Mouse (Mus musculus) CH12.LX (cell line): ENCODE measurements at regions not wholly inside any gene's neighbourhood (a gene's known extent, or its start where the extent isn't known, plus 50 kb on each side); places are given as distances from the start of the nearest gene placed in this dataset.
A peak's percentile ranks its signal among the peaks of the same experiment; 100 is the strongest.

Experiments
- DNase-seq: peaks from one replicate; pipeline ENCODE4 v3.0.0-alpha.2; 2013; ENCODE audit errors: extremely low read depth
- H3K27ac ChIP-seq: 2 replicates; pipeline ENCODE4 v1.5.1; 2012; ENCODE audit warnings: low read depth, mild to moderate bottlenecking, control low read depth, moderate library complexity; ENCODE audit not compliant: insufficient read depth
- H3K27me3 ChIP-seq: replicated peaks from 2 replicates; pipeline ENCODE3; 2012; ENCODE audit warnings: inconsistent platforms
- H3K36me3 ChIP-seq, 2 experiments: replicated peaks in 1 of 2; 2 replicates each; pipeline versions ENCODE3 to v1.6.1; 2012; ENCODE audit warnings: inconsistent platforms in 1 of 2, low read length in 1 of 2, mild to moderate bottlenecking in 1 of 2, mixed read lengths in 1 of 2, moderate library complexity in 1 of 2; ENCODE audit not compliant: control insufficient read depth in 1 of 2, insufficient read depth in 1 of 2
- H3K4me1 ChIP-seq, 2 experiments: 2 replicates each; pipeline ENCODE4 v1.6.1; 2012; ENCODE audit warnings: inconsistent platforms in 1 of 2, moderate library complexity in 1 of 2; ENCODE audit not compliant: insufficient read depth in 2 of 2, control insufficient read depth in 1 of 2
- H3K4me2 ChIP-seq: 2 replicates; pipeline ENCODE4 v1.6.1; 2012; ENCODE audit warnings: low read depth, mild to moderate bottlenecking, control low read depth; ENCODE audit not compliant: poor library complexity, insufficient read depth, severe bottlenecking
- H3K4me3 ChIP-seq, 3 experiments: fragments of 150-350 bp in 1 of 3; sonication (generic) in 1 of 3; replicated peaks in 1 of 3; 2 replicates each; pipeline versions ENCODE3 to v1.5.1; 2011 to 2012; ENCODE audit warnings: low read depth in 2 of 3, low read length in 2 of 3, mild to moderate bottlenecking in 2 of 3, moderate library complexity in 2 of 3, control low read depth in 1 of 3, improper control_type of control experiment in 1 of 3, inconsistent platforms in 1 of 3, mixed read lengths in 1 of 3; ENCODE audit not compliant: poor library complexity in 1 of 3
- H3K79me2 ChIP-seq: replicated peaks from 2 replicates; pipeline ENCODE4 v1.6.1; 2012; ENCODE audit warnings: mild to moderate bottlenecking, moderate library complexity; ENCODE audit not compliant: control insufficient read depth, poor library complexity, insufficient read depth, severe bottlenecking; ENCODE audit errors: extremely low read depth
- H3K9ac ChIP-seq: 2 replicates; pipeline ENCODE4 v1.6.1; 2012; ENCODE audit warnings: low read depth, mild to moderate bottlenecking, control low read depth, moderate library complexity; ENCODE audit not compliant: insufficient read depth
- H3K9me3 ChIP-seq: replicated peaks from 2 replicates; pipeline ENCODE3; 2012; ENCODE audit warnings: low read length, inconsistent platforms, mixed read lengths
- BHLHE40 ChIP-seq: IDR thresholded peaks from 2 replicates; pipeline ENCODE4 v1.6.1; 2011; ENCODE audit warnings: mild to moderate bottlenecking, low read depth, low read length, improper control_type of control experiment
- CHD1 ChIP-seq: IDR thresholded peaks from 2 replicates; pipeline ENCODE4 v1.6.1; 2012; ENCODE audit warnings: low read depth, low read length, improper control_type of control experiment, inconsistent platforms
- CHD2 ChIP-seq: IDR thresholded peaks from 2 replicates; pipeline ENCODE4 v1.6.1; 2011; ENCODE audit warnings: low read length, improper control_type of control experiment
- CTCF ChIP-seq, 2 experiments: IDR thresholded peaks in 1 of 2; conservative IDR thresholded peaks in 1 of 2; 2 replicates each; pipeline ENCODE4 v1.5.1; 2011 to 2012; ENCODE audit warnings: low read depth in 2 of 2, low read length in 2 of 2, improper control_type of control experiment in 1 of 2, inconsistent platforms in 1 of 2, mild to moderate bottlenecking in 1 of 2, moderate library complexity in 1 of 2
- E2F4 ChIP-seq: IDR thresholded peaks from 2 replicates; pipeline ENCODE4 v1.6.1; 2011; ENCODE audit warnings: low read depth, low read length, improper control_type of control experiment; ENCODE audit not compliant: insufficient replicate concordance
- ELF1 ChIP-seq: IDR thresholded peaks from 2 replicates; pipeline ENCODE4 v1.6.1; 2014; ENCODE audit warnings: low read depth, mild to moderate bottlenecking, inconsistent platforms, low read length, improper control_type of control experiment
- EP300 ChIP-seq: IDR thresholded peaks from 2 replicates; pipeline ENCODE4 v1.6.1; 2011; ENCODE audit warnings: low read length, improper control_type of control experiment
- ETS1 ChIP-seq: conservative IDR thresholded peaks from 2 replicates; pipeline ENCODE4 v1.6.1; 2012; ENCODE audit warnings: low read depth, mild to moderate bottlenecking, inconsistent platforms, low read length, improper control_type of control experiment, moderate library complexity
- GABPA ChIP-seq: IDR thresholded peaks from 2 replicates; pipeline ENCODE4 v1.6.1; 2012; ENCODE audit warnings: low read depth, low read length, improper control_type of control experiment, inconsistent platforms; ENCODE audit not compliant: insufficient replicate concordance
- HCFC1 ChIP-seq: IDR thresholded peaks from 2 replicates; pipeline ENCODE4 v1.6.1; 2012; ENCODE audit warnings: low read depth, mild to moderate bottlenecking, inconsistent platforms, low read length, improper control_type of control experiment
- IRF4 ChIP-seq: IDR thresholded peaks from 2 replicates; pipeline ENCODE4 v1.6.1; 2014; ENCODE audit warnings: low read depth, mild to moderate bottlenecking, inconsistent platforms, low read length, improper control_type of control experiment
- JUN ChIP-seq: IDR thresholded peaks from 2 replicates; pipeline ENCODE4 v1.6.1; 2011; ENCODE audit warnings: low read depth, mild to moderate bottlenecking, low read length, improper control_type of control experiment, moderate library complexity; ENCODE audit not compliant: insufficient read depth
- JUND ChIP-seq: conservative IDR thresholded peaks from 2 replicates; pipeline ENCODE4 v1.6.1; 2011; ENCODE audit warnings: low read depth, low read length, improper control_type of control experiment
- KAT2A ChIP-seq: IDR thresholded peaks from 2 replicates; pipeline ENCODE4 v1.6.1; 2012; ENCODE audit warnings: low read length, improper control_type of control experiment, inconsistent platforms; ENCODE audit not compliant: insufficient replicate concordance
- MAFK ChIP-seq: IDR thresholded peaks from 2 replicates; pipeline ENCODE4 v1.6.1; 2011; ENCODE audit warnings: low read length, improper control_type of control experiment; ENCODE audit not compliant: insufficient replicate concordance
- MAX ChIP-seq: IDR thresholded peaks from 2 replicates; pipeline ENCODE4 v1.6.1; 2011; ENCODE audit warnings: low read length, improper control_type of control experiment
- MAZ ChIP-seq: IDR thresholded peaks from 2 replicates; pipeline ENCODE4 v1.6.1; 2012; ENCODE audit warnings: low read depth, mild to moderate bottlenecking, inconsistent platforms, low read length, improper control_type of control experiment, moderate library complexity
- MEF2A ChIP-seq: IDR thresholded peaks from 2 replicates; pipeline ENCODE4 v1.6.1; 2014; ENCODE audit warnings: low read depth, mild to moderate bottlenecking, inconsistent platforms, low read length, improper control_type of control experiment, borderline replicate concordance
- MXI1 ChIP-seq: IDR thresholded peaks from 2 replicates; pipeline ENCODE4 v1.6.1; 2011; ENCODE audit warnings: mild to moderate bottlenecking, low read depth, low read length, improper control_type of control experiment
- MYC ChIP-seq: IDR thresholded peaks from 2 replicates; pipeline ENCODE4 v1.6.1; 2011; ENCODE audit warnings: low read depth, mild to moderate bottlenecking, improper control_type of control experiment, low read length
- NELFE ChIP-seq: IDR thresholded peaks from 2 replicates; pipeline ENCODE4 v1.6.1; 2011; ENCODE audit warnings: low read depth, low read length, improper control_type of control experiment
- NRF1 ChIP-seq: IDR thresholded peaks from 2 replicates; pipeline ENCODE4 v1.6.1; 2014; ENCODE audit warnings: low read depth, mild to moderate bottlenecking, inconsistent platforms, low read length, improper control_type of control experiment, moderate library complexity
- PAX5 ChIP-seq: IDR thresholded peaks from 2 replicates; pipeline ENCODE4 v1.6.1; 2012; ENCODE audit warnings: low read length, inconsistent platforms, mixed read lengths
- POLR2A ChIP-seq: IDR thresholded peaks from 2 replicates; pipeline ENCODE4 v1.6.1; 2011; ENCODE audit warnings: low read depth, mild to moderate bottlenecking, improper control_type of control experiment, low read length
- POLR2AphosphoS2 ChIP-seq: IDR thresholded peaks from 2 replicates; pipeline ENCODE4 v1.6.1; 2011; ENCODE audit warnings: low read depth, low read length, improper control_type of control experiment
- RAD21 ChIP-seq: IDR thresholded peaks from 2 replicates; pipeline ENCODE4 v1.6.1; 2011; ENCODE audit warnings: low read depth, mild to moderate bottlenecking, low read length, improper control_type of control experiment, moderate library complexity
- RCOR1 ChIP-seq: conservative IDR thresholded peaks from 2 replicates; pipeline ENCODE4 v1.6.1; 2012; ENCODE audit warnings: low read depth, mild to moderate bottlenecking, inconsistent platforms, low read length, improper control_type of control experiment
- SIN3A ChIP-seq: IDR thresholded peaks from 2 replicates; pipeline ENCODE4 v1.6.1; 2012; ENCODE audit warnings: low read length, improper control_type of control experiment, inconsistent platforms
- SMC3 ChIP-seq: IDR thresholded peaks from 2 replicates; pipeline ENCODE4 v1.6.1; 2011; ENCODE audit warnings: low read depth, low read length, improper control_type of control experiment
- TBP ChIP-seq: conservative IDR thresholded peaks from 2 replicates; pipeline ENCODE4 v1.6.1; 2011; ENCODE audit warnings: low read depth, low read length, improper control_type of control experiment
- TCF12 ChIP-seq: IDR thresholded peaks from 2 replicates; pipeline ENCODE4 v1.6.1; 2014; ENCODE audit warnings: low read depth, mild to moderate bottlenecking, inconsistent platforms, low read length, improper control_type of control experiment
- UBTF ChIP-seq: IDR thresholded peaks from 2 replicates; pipeline ENCODE4 v1.6.1; 2012; ENCODE audit warnings: low read depth, mild to moderate bottlenecking, inconsistent platforms, low read length, improper control_type of control experiment, moderate library complexity
- USF1 ChIP-seq: IDR thresholded peaks from 2 replicates; pipeline ENCODE4 v1.6.1; 2014; ENCODE audit warnings: low read depth, mild to moderate bottlenecking, inconsistent platforms, low read length, improper control_type of control experiment
- USF2 ChIP-seq: conservative IDR thresholded peaks from 2 replicates; pipeline ENCODE4 v1.6.1; 2011; ENCODE audit warnings: low read depth, low read length, improper control_type of control experiment
- ZC3H11A ChIP-seq: IDR thresholded peaks from 2 replicates; pipeline ENCODE4 v1.6.1; 2012; ENCODE audit warnings: low read depth, mild to moderate bottlenecking, inconsistent platforms, low read length, improper control_type of control experiment
- ZKSCAN1 ChIP-seq: IDR thresholded peaks from 2 replicates; pipeline ENCODE4 v1.6.1; 2012; ENCODE audit warnings: low read depth, inconsistent platforms, low read length, improper control_type of control experiment, borderline replicate concordance
- ZMIZ1 ChIP-seq: IDR thresholded peaks from 2 replicates; pipeline ENCODE4 v1.6.1; 2012; ENCODE audit warnings: low read depth, mild to moderate bottlenecking, inconsistent platforms, low read length, improper control_type of control experiment
- ZNF384 ChIP-seq: IDR thresholded peaks from 2 replicates; pipeline ENCODE4 v1.6.1; 2012; ENCODE audit warnings: low read depth, low read length, improper control_type of control experiment, inconsistent platforms
- dilution Hi-C: fragments of 300-500 bp; cut with MboI; formaldehyde crosslinking; loops from 2 replicates; pipeline ENCODE4 v1.14.3; 2020; ENCODE audit warnings: low sequenced_read_pairs; ENCODE audit not compliant: extremely low pct_unique_long_range_greater_than_20kb, extremely low pct_ligation_motif_present
- in situ Hi-C: fragments of 300-500 bp; cut with MboI; formaldehyde crosslinking; loops from 3 replicates; pipeline ENCODE4 v1.14.3; 2019; ENCODE audit warnings: low sequenced_read_pairs, low pct_ligation_motif_present, low pct_unique_long_range_greater_than_20kb, mixed read lengths

DNA sequence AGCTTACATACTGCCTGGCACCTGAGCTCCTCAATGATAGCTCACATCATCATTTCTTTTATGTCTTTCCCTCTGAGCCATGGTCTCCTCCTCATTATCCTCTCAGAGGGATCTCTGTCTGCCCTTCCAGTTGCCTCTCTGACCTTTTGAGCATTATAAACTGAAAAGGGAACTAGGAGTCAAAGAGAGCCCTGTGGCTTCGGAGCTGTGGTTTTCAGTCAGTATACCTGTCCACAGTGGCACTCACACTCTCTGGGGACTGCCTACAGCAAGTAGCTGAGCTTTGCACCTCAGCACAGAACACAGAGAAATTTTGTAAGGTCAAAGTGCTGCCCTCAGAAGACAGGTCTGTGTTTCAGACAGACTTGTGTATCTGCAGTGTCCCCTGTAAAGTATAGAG is 538.7 kb downstream of the Ebf1 start:
- no peaks in the 10 kb centered on the region for H3K79me2 ChIP-seq
- H3K27me3 ChIP-seq, result no peaks in the 10 kb centered on the region
- TF ChIP-seq GABPA (no peak), USF1 (no peak), NELFE (no peak), ZNF384 (no peak), KAT2A (no peak), MAFK (0 out of 2 replicates have a peak, but pooled peaks have one; percentile 19), RAD21 (no peak), MEF2A (no peak), MAX (no peak), CHD1 (no peak), ZKSCAN1 (no peak), HCFC1 (no peak), IRF4 (peak; percentile 65), EP300 (peak; percentile 75), BHLHE40 (peak; percentile 33; the same call in 1 of the 2 replicates), PAX5 (no peak), UBTF (no peak), JUND (0 out of 2 replicates have a peak, but pooled peaks have one; percentile 25), SMC3 (no peak), RCOR1 (no peak), TBP (no peak), ELF1 (no peak), E2F4 (no peak), MAZ (no peak), USF2 (no peak), SIN3A (no peak), CHD2 (no peak), POLR2AphosphoS2 (no peak), POLR2A (no peak), ZC3H11A (no peak), MXI1 (no peak), TCF12 (no peak), ZMIZ1 (no peak), CTCF (conservative IDR thresholded peaks at IDR 0.05 in 1 of 2, IDR thresholded peaks at IDR 0.05 in 1 of 2; ENCODE audit: low read depth in 2 of 2, low read length in 2 of 2) (no peak), ETS1 (no peak), JUN (no peak), NRF1 (no peak), MYC (no peak)
- no peaks in the 10 kb centered on the region for H3K36me3 ChIP-seq
- H3K27ac ChIP-seq, result no peak overlapping the region
- peak; percentile 65 for DNase-seq
- dilution Hi-C loops (no loop called here), in situ Hi-C loops (no loop called here)
- no peaks in the 10 kb centered on the region for H3K9me3 ChIP-seq
- no peak overlapping the region for H3K9ac ChIP-seq
- H3K4me2 ChIP-seq, result no peak overlapping the region
- H3K4me3 ChIP-seq, result no peak overlapping the region
- peaks cover 5 to 24% of the 10 kb centered on the region in 2 experiments for H3K4me1 ChIP-seq
